Mouse (Mus musculus) T-helper 2 cell (primary cell): ENCODE measurements around the gene Wfikkn2.

Source experiments
- in situ Hi-C: fragments of 300-600 bp; cut with MboI, MseI; formaldehyde crosslinking; loops from one replicate; pipeline ENCODE4 v1.15.1; 2025; ENCODE audit warnings: high pct_unique_total_duplicates

Gene Wfikkn2

DNA sequence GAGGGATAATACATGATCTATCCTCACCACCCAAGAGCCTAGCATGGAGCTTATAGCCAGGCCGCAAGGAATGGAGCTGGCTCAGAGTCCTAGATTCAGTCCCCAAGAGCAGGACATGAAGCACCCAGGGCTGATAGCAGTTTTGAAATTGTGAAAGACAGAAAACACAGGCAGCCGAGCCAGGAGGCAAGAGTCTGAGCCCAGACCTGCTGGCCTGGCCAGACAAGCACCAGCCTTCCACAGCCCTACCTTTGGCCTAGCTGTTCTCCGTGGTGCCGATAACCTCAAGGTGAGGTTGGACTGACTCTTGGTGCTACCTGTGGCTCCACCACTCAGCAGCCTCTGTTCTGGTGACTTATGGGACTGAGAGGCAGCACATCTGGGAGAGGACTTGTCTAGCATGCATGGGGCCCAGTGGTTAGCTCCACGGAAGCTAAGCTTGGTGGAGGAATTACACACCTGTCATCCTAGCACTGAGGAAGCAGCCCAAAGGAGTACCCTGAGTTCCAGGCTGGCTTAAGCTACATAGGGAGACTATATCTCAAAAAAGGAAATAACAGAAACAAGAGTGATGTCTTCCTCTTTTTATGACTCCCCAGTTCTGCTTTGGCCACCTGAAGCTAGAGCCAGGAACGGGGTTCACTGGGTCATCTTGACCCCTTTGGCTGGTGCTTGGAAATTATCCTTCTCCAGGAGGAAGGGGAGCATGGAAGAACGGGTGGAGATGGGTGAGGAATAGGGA lies 47.2 kb downstream of the Wfikkn2 start:
- in situ Hi-C loops, result no loop called here

DNA sequence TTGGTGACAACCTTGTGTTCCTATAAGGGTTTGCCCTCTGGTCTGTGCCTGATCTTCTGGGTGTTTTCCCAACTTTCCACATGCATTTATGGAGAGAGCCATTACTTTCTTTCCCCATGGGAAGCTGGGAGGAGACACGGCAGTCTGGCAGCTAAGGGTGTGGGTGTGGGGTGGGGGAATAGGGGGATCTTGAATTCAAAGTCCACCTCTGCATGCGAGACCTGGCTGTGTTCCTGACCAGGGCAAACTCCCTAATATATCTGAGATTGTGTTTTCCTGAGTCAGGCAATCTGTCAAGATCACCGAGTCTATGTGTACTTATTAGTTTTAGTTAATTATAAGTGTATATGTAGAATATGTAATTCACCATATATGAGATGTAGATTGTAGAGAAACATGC lies 49.5 kb downstream of the Wfikkn2 start:
- in situ Hi-C loops, result no loop called here

DNA sequence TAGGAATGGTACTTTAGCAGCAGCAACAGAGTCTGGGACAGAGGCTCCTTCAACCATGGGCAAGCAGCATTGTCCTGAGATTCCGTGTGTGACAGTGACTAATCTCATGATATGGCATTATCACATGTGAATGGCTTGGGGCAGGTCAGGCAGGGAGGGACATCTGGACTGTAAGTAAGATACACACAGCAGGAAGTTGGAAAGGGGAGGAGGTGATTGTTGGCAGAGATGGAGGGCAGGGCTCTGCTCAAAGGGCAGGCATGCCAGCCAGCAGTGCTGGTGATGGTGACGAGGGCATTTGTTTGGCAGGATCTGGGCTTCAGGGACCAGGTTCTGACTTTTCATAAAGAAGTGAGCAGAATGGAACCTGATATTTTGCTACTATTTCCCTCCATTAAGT lies 52.7 kb downstream of the Wfikkn2 start:
- in situ Hi-C loops, result no loop called here

DNA sequence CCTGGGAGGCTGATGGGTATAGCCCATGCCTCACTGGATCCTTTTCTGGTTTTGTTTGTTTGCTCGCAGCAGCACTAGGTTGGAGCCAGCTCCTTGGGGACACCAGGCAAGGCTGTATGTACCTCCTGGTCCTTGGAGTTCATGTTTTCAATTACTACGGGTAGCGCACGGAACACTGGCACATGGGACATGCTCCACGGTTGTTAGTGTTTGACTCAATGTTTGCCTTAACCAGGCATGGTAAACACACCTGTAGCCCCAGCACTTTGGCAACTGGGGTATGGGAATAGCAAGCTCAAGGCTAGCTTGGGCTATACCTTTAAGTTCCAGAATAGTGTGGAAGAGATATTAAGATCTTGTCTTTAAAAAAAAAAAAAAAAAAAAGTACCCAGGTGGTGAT lies 55.1 kb downstream of the Wfikkn2 start:
- in situ Hi-C loops, result no loop called here

DNA sequence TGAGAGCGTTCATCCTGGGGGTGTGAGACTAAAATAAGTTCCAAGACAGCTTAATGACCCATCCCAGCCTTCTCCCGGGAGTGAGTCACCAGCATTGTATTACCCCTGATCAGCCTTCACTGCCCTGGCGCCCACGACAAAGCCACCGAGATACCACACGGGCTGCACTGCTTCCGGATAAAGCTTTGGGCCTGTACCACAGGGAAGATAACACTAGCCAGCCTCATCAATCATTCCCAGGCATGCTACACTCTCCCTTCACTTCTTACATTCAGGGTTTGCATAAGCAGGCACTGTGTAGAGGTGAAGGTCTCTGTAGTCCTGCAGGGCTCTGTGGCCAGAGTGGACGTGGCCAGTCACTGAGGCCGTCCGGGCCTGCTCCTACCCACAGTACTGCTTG lies 56.2 kb downstream of the Wfikkn2 start:
- in situ Hi-C loops, result no loop called here
